Mouse (Mus musculus) B cell, adult 67 days (primary cell): ENCODE results near the gene Camk2d. TPM values are rescaled to one million over a fixed set of nuclear protein-coding genes. Genes with fewer than 3 reads are reported as not detected.

Experiments used
- total RNA-seq, 2 experiments: library from RNA; stranded (reverse); gene quantifications; 4 replicates each; pipeline ENCODE4 v1.2.4; 2023

Gene Camk2d
- total RNA-seq: 100 to 1,000 TPM; 169 to 187 TPM

DNA sequence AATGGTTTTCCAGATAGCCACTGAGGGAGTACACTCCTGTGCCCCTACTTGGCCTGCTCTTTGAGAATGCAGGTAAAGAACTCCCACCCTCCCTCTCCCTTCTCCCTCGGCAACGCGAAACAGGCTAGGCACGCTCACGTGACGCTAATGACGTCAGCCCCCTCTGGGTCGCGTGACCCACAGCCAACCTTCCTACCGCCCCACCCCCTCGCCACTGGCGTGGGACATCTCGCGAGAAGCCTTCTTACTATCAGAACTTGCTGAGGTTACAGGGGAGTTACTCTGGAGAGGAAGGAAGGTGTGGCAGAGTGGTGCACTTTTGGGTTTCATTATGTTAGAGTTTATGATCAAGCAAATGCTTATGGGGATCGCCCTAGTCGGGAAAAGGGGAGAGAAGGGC, at the start of gene Camk2d:
TSS of gene Camk2d (plus strand) at position 217 of the 400 bp plus-strand sequence.

Other genes with a start within 250 kb of the Camk2d start
- gene Arsj, start 232.6 kb upstream of the Camk2d start, total RNA-seq: not detected